Mouse (Mus musculus) kidney, adult 2 months (tissue): ENCODE results near the gene Tnrc6b. TPM values are rescaled to one million over a fixed set of nuclear protein-coding genes. Genes with fewer than 3 reads are reported as not detected.

ENCODE experiments used
- DNase-seq: peaks from one replicate; pipeline ENCODE4 v3.0.0; 2021
- H3K27ac ChIP-seq: fragments of 200-500 bp; 2 replicates; pipeline ENCODE4 v1.5.1; 2012; ENCODE audit warnings: low read depth, low read length, control low read depth, inconsistent platforms; ENCODE audit not compliant: insufficient read depth
- H3K27me3 ChIP-seq: fragments of 200-500 bp; replicated peaks from 2 replicates; pipeline ENCODE4 v1.6.1; 2012; ENCODE audit warnings: mild to moderate bottlenecking, moderate library complexity, low read length, inconsistent platforms; ENCODE audit not compliant: control insufficient read depth, insufficient read depth
- H3K36me3 ChIP-seq: fragments of 200-500 bp; 2 replicates; pipeline ENCODE4 v1.6.1; 2012; ENCODE audit warnings: mild to moderate bottlenecking, moderate library complexity, low read length, inconsistent platforms; ENCODE audit not compliant: control insufficient read depth, insufficient read depth
- H3K4me1 ChIP-seq: fragments of 200-500 bp; 2 replicates; pipeline ENCODE4 v1.6.1; 2011; ENCODE audit warnings: low read length; ENCODE audit not compliant: control insufficient read depth, insufficient read depth
- H3K4me3 ChIP-seq: fragments of 200-500 bp; 2 replicates; pipeline ENCODE4 v1.5.1; 2011; ENCODE audit warnings: mild to moderate bottlenecking, low read depth, low read length, control low read depth; ENCODE audit not compliant: insufficient read depth
- CTCF ChIP-seq: fragments of 200-500 bp; conservative IDR thresholded peaks from 2 replicates; pipeline ENCODE4 v1.5.1; 2011; ENCODE audit warnings: low read depth, mild to moderate bottlenecking, control low read depth, low read length, moderate library complexity, mixed read lengths; ENCODE audit not compliant: insufficient read depth, insufficient read length
- POLR2A ChIP-seq: fragments of 200-500 bp; IDR thresholded peaks from one replicate; pipeline ENCODE4 v1.6.1; 2011; ENCODE audit warnings: low read depth, low read length, control low read depth
- WGBS: fragments of 180-500 bp; shearing (Covaris S2); methylation state at CpG from one replicate; pipeline ENCODE4 v1.1.7; 2018; 5-methylcytosine and 5-hydroxymethylcytosine counted together
- polyA plus RNA-seq: library from polyadenylated mRNA; depleted of rRNA; stranded (reverse); fragments of >200 nt; gene quantifications from 2 replicates; pipeline ENCODE4 v1.2.3, GENCODE M21; 2012

Tnrc6b gene
- polyA plus RNA-seq, 1 experiment: 12.1 TPM

GRCm38 (mm10) chr15:80799074-80799633 lies 88.0 kb downstream of the Tnrc6b start:
- Histone ChIP-seq H3K36me3 (no peaks in the 10 kb centered on the region), H3K4me1 (peaks cover 11% of the 10 kb centered on the region; the same call in 1 of the 2 replicates), H3K27me3 (no peaks in the 10 kb centered on the region), H3K27ac (peak overlapping the region; percentile 83), H3K4me3 (peak overlapping the region; percentile 79)
- DNase-seq: peak; percentile 60
- under 1% methylated on average over 10 of the region's 10 CpGs for WGBS
- TF ChIP-seq POLR2A (no peak), CTCF (no peak)

DNA sequence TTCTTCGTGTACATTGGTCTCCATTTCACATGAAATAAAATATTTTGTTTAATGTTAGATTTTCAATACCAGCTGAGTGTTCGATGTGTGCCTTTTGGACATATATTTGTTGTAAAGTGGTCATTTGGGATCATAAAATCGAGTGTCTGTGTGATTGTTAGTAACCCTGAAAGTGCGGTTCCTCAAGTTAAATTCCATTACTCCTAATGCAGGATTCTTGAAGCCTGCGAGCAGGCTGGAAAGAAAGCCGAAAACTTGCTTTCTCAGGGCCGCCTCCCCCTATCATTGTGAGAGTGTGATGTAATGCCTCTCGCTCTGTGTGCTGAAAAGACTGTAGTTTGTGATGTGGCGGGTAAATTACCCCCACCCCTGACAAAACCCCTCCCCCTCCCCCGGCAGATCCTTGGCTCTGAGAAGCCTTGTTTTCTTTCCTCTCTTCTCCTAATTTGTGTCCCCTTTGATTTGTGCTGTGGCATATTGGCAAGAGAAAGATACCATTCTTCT lies 88.6 kb downstream of the Tnrc6b start:
- no peak overlapping the region for H3K27ac ChIP-seq
- WGBS: 1% methylated on average over 10 of the region's 10 CpGs
- H3K4me3 ChIP-seq: peak overlapping the region; percentile 23
- no peaks in the 10 kb centered on the region for H3K27me3 ChIP-seq
- no peaks in the 10 kb centered on the region for H3K36me3 ChIP-seq
- peaks cover 14% of the 10 kb centered on the region; the same call in 1 of the 2 replicates for H3K4me1 ChIP-seq
- DNase-seq: peak; percentile 42
- TF ChIP-seq CTCF (no peak), POLR2A (no peak)

DNA sequence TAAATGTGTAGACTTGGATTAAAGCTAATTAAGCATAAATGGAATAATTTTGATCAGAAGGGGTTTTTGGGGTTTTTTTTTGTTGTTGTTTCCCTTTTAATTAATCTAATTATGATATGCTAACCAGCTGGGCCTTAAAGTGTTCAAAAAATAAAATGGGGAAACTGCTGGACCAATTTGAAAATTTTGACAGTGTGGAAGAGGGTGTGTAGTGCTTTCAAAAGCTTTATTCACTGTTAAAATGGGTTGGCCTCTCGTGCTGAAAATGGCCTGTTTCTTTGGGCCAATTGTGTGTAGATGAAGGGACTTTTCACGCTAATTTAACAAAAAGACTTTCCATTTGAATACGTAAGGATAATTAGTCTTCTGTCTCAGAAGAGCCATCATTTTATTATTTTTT lies 89.1 kb downstream of the Tnrc6b start:
- DNase-seq: no peak
- TF ChIP-seq POLR2A (no peak), CTCF (no peak)
- no peak overlapping the region for H3K4me3 ChIP-seq
- 36% methylated on average over 3 of the region's 3 CpGs for WGBS
- no peaks in the 10 kb centered on the region for H3K27me3 ChIP-seq
- no peaks in the 10 kb centered on the region for H3K36me3 ChIP-seq
- H3K4me1 ChIP-seq: peaks cover 16% of the 10 kb centered on the region; the same call in 1 of the 2 replicates
- no peak overlapping the region for H3K27ac ChIP-seq

- no peaks in the 10 kb centered on the region for H3K36me3 ChIP-seq
- DNase-seq: peak; percentile 35
- H3K27me3 ChIP-seq: no peaks in the 10 kb centered on the region
- peaks cover 16% of the 10 kb centered on the region; the same call in 1 of the 2 replicates for H3K4me1 ChIP-seq
- H3K27ac ChIP-seq: peak overlapping the region; percentile 51; the same call in 1 of the 2 replicates
- 16% methylated on average over 4 of the region's 4 CpGs for WGBS
- TF ChIP-seq POLR2A (no peak), CTCF (no peak)
- no peak overlapping the region; the same call in 1 of the 2 replicates for H3K4me3 ChIP-seq
Measured at GRCm38 (mm10) chr15:80800765-80801164, 89.7 kb downstream of the Tnrc6b start.

DNA sequence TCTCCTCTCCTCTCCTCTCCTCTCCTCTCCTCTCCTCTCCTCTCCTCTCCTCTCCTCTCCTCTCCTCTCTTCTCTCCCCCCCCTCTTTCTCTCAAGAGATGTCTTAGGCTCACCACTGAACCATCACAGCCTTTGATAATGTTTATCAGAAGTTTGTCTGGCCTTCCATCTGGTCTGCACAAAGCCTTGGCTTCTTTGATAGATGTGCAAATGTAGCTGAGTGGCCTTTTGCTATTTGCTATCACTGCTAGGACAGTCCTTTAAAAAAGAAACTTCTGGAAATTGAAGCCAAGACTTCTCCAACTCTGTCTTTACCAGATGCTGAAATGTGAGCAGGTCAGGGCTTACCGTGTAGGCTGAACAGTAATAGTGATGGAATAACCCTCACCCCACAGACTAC lies 90.5 kb downstream of the Tnrc6b start:
- Histone ChIP-seq H3K27ac (no peak overlapping the region), H3K4me1 (peaks cover 19% of the 10 kb centered on the region), H3K27me3 (no peaks in the 10 kb centered on the region), H3K4me3 (no peak overlapping the region), H3K36me3 (no peaks in the 10 kb centered on the region)
- 29% methylated on average over 1 of the region's 1 CpGs for WGBS
- DNase-seq: no peak
- TF ChIP-seq POLR2A (no peak), CTCF (no peak)

DNA sequence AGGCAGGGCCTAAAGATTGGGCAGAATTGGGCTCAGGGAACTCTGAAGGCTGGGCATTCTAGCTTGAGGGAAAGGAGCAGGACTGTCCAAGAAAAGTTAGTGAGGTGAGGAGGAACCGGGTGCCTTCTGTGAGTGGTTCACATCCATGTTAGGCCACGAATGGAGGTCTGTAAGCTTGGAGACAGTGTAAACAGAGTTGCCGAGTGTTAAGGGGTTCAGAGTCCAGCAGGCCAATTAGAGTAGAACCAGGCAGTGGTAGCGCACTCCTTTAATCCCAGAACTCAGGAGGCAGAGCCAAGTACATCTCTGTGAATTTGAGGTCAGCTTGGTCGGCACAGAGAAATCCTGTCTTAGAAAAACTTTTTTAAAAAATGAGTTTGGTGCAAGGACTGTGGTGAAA lies 96.0 kb downstream of the Tnrc6b start:
- DNase-seq: peak; percentile 57
- no peak overlapping the region for H3K4me3 ChIP-seq
- no peak overlapping the region for H3K27ac ChIP-seq
- no peak for TF ChIP-seq POLR2A
- TF ChIP-seq CTCF: no peak
- H3K4me1 ChIP-seq: peaks cover 29% of the 10 kb centered on the region
- no peaks in the 10 kb centered on the region for H3K27me3 ChIP-seq
- H3K36me3 ChIP-seq: no peaks in the 10 kb centered on the region
- WGBS: 38% methylated on average over 5 of the region's 5 CpGs

- 70% methylated on average over 3 of the region's 3 CpGs for WGBS
- Histone ChIP-seq H3K4me3 (no peak overlapping the region), H3K36me3 (no peaks in the 10 kb centered on the region), H3K27ac (no peak overlapping the region), H3K4me1 (peaks cover 23% of the 10 kb centered on the region), H3K27me3 (no peaks in the 10 kb centered on the region)
- DNase-seq: no peak
- TF ChIP-seq CTCF (no peak), POLR2A (no peak)
Measured at GRCm38 (mm10) chr15:80810226-80810625, 99.1 kb downstream of the Tnrc6b start.
